Mouse (Mus musculus): Measurements from ENCODE around the gene Gnb1l.

- TF ChIP-seq CTCF (IDR thresholded peaks at IDR 0.05; ENCODE audit: low read depth) (no peak), EP300 (IDR thresholded peaks at IDR 0.05; ENCODE audit: low read depth) (no peak)
Measured at GRCm38 (mm10) chr16:18484794-18485435, 13.6 kb upstream of the Gnb1l start.

Measured in liver, postnatal 0 days (tissue).